Mouse (Mus musculus): ENCODE data around the gene Gm28043.

DNA sequence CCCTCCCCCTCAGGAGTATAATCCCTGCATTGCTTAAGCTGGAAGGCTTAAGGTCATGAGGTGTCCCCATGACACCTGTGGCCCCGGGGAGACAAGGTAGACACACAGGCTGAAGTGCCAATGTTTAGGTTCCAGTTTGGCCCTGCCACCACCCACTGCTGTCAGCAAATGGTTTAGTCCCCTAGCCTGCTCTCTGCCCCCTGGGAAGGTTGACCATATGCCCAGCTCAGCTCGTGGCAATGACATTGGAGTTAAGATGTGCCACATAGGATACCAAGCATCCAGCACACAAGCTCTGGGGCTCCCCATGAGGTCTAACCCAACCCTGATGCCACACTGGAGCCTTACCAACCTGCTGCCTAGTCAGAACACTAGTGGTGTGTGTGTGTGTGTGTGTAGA lies 117.8 kb downstream of the Gm28043 start:
- TF ChIP-seq CTCF (IDR thresholded peaks at IDR 0.05; ENCODE audit: insufficient read depth, low read length) (no peak), POLR2A (IDR thresholded peaks at IDR 0.05; ENCODE audit: borderline replicate concordance, extremely low read depth, low read depth, low read length) (no peak)

All from lung, adult 2 months (tissue).